Mouse (Mus musculus) left cerebral cortex, adult 11 months (tissue): ENCODE results near the gene Galnt18.

Source experiments
- DNase-seq: peaks from one replicate; pipeline ENCODE4 v3.0.0; 2022; ENCODE audit warnings: low spot score

Gene Galnt18

DNA sequence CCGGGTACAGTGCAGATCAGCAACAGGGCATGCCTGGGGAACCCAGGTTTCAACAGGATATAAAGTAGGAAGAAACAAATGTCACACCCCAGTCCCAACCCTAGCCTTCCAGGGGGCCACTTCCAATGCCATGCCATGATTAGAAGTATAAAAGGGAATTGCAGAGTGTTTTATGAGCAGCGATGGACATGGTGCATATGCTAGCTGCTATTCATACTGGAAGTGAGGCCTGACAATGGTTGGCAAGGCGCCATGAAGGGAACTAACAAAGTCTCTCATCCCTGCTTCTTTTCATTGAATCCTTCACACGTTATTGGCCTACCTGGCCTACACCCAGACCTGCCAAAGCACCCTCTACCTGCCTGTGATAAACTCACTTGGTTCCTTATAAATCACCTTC is 295.9 kb downstream of the Galnt18 start:
- no peak for DNase-seq

DNA sequence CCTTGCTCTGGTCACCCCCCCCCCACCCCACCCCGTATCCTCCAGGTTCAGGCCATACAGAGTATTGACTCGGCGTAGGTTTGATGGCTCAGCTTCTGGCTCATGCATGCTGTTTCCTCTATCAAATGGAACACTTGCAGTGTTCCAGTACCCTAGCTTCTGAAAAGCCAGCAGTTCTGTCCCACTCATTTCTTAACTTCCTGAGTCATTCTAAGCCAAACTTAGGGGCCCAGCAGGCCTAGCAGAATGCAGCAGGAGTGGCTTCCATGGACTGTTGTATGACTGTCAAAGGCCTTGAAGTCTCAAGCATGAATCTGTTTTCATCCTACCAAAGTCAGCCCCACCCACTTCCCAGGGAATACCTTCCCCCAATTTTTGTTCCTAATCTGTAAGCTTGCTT is 296.5 kb downstream of the Galnt18 start:
- no peak for DNase-seq

DNA sequence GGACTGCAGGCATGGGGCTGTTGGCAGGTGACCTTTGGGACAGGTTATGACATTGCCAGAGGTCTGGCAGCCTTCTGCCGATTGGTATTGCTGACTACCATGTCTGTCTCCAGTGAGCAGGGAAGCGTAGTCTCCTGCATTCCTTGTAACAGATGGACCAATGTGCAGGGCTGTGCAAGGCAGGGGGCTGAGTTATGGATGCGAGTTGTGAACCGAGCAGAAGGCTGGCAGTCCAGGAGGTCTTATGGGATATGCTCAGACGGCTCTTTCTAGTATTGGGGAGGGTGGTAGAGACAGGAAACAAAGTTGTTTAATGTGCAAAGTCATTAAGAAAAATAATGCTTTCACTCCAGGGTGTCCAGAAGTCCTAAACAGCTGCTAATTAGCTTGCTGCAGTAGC is 312.1 kb downstream of the Galnt18 start:
- DNase-seq, result no peak

DNA sequence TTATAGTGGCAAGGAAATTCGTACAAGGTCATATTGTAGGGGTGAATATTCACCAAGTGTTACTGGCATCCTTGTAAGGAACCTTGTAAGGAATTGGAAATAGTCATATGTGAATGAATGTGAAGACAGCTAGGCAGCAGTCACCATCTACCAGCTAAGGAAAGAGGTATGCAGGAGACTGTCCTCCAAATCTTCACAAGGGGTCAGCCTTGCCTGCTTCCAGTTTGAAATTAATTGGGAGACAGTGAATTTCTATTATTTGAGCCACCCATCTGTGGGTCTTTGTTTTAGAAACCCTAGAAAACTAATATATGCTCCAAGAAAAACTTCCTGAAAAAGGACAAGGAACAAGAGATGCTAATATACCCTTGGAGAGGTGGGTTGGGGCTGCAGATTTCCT is 313.1 kb downstream of the Galnt18 start:
- DNase-seq, result no peak

DNA sequence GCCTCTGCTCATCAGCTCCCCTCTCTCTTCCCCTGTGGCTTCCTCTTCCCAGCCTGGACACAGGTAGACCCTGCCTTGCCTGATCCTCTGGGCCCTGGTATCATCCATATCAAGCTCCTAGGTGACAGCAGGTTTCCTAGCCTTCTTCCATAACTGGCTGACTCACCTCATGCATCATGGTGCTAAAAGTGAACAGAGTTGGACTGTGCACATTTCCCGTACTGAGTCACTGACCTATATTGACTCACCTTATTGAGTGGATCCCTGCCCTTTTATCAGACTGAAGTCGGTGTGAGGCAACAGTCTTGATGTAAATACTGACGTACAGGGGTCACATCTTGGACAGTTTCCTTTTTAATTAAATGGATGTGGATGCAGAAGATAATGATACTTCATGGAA is 313.7 kb downstream of the Galnt18 start:
- no peak for DNase-seq

DNA sequence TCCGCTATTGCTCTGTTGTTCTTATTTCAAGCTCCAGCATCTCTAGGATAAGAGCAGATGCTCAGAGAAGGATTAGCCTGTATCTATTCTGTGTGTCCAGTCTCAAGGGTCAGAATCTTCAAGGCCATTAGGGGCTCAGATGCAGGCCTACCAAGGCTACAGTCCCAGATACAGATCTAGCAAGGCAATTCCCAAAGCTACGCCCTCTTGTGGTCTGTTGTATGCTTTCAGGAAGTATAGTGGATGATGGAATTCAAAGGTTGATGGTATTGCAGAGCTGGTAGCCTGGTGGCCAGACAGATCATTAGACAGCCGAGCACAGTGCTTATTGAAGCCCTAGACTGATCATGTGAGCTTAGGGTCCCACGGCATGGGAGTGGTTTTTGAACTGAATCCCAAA is 320.1 kb downstream of the Galnt18 start:
- DNase-seq, result no peak

DNA sequence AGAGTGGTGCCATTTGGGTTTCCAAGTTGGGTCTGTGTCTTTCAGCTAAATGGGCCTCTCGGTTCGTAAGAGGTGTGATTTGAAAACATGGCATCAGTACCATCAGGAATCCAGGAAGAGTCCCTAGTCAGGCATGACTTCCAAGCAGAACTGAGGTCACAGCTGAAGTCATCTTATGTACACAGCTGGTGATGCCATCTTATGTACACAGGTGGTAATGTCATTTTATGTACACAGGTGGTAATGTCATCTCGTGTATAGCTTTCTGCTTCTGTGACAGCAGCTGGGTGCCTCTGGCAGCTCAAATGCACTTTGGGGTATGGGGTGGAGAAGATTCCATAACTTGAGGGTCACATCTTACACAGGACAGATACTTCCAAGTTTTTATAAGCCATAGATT is 323.8 kb downstream of the Galnt18 start:
- DNase-seq, result no peak

DNA sequence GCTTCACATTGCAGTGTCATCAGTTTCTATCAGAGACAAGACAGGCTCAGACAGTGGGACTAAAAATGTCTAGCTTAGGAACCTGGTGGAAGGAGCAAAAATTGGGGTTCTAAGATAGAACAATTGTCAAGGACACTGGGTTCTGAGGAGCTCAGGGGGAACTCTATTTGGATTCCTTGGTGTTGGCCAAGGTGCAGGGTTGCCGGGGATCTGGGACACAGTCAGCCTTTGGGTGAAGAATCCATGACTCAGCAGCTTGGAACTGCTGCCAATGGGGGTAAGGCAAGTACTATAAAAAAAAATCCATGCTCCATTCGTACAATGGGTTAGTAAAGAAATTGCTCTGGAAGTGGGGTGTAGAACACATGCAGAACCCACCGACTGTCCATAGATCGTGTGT is 324.2 kb downstream of the Galnt18 start:
- DNase-seq, result no peak

DNA sequence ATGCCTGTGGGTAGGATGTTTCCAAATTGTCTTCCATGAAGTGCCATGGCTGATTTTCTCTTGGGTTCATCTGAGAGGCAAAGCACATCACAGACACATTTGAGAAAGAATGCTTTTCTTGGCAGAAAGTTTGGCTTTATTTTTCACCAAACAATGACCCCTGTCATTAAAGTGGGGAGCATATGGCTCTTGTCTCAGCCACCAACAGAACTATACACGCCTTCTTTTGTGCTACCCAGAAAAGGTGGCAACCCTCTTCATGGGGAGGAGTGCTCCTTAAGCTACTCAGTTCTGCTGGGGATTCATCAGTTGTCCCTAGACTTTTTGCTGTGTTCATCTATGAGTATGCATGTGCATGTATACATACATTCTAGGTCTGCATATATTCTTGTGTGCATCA is 327.8 kb downstream of the Galnt18 start:
- DNase-seq, result no peak

DNA sequence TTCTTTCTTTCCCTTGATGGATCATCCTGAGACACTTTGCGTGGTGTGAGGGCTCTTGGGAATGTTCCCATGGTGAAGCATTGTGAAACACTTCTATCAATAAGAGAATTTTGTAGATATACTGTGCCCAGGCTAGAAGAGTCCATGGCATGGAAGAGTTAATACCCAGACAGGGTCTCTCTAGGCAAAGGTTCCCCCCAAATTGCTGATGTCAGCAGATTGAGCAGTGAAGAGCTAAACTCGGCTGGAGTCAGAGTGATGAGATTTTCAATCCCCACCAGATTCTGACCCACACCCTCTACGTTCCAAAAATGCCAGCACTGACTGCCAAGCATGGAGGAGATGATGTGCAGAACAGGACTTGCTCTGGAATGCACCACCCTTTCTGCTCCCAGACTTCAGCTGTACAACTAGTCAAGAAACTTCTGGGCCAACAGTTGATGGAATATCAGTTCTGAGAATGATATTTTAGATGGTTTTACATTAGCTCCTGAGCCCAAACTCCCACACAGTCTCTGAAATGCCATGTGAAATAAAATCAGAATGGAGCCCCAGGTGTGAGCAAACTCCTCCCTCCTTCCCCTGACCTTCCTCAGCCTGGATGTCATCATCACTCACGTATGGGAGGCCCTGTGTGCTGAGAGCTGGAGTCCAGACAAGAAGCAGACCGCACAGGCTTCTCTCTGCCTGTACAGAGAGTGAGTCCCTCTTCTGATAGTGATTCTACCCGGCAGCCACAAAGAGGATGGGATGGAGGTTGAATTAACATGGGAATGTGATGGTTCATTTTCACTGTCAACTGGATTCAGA is 329.3 kb downstream of the Galnt18 start:
- no peak for DNase-seq

DNA sequence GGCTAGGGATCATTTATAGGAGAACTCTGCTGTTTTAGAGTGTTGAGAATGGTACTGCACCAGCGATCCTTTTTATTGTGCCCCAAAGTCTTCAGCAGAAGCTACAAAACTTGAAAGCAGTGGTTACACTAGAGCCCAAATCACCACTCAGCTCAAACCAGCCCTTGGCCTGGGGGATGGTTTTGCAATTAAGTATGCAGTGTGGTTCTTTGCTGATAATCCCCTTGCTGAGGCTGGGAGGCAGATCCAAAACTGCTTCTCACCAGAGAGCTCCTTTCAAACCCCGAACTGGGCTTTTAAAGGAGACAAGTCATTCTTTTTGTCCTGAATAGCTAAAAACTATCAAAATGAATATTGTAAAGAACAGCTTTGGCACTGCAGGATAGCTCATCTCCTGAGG is 346.6 kb downstream of the Galnt18 start:
- no peak for DNase-seq

DNA sequence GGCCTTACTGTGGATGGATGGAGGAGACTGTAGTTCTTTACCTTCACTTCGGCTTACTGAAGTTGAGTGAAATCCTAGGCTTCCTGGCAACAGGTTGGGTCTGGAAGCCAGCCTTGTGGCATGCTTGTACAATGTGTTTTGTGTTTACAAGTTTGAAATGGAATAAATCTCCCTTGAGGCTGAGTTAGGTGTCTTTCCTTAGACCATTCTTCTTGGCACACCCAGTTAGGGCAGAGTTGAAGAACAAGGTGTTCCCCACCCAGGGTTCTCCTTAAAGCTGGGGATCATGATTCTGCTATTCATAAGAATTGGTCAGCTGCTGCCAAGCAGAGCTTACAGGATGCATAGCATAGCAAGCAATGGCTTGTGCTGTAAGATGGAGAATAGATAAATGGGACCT is 352.4 kb downstream of the Galnt18 start:
- DNase-seq, result no peak
